18 mouse cellular contexts compared by ENCODE assay signal in the genomic region with DNA sequence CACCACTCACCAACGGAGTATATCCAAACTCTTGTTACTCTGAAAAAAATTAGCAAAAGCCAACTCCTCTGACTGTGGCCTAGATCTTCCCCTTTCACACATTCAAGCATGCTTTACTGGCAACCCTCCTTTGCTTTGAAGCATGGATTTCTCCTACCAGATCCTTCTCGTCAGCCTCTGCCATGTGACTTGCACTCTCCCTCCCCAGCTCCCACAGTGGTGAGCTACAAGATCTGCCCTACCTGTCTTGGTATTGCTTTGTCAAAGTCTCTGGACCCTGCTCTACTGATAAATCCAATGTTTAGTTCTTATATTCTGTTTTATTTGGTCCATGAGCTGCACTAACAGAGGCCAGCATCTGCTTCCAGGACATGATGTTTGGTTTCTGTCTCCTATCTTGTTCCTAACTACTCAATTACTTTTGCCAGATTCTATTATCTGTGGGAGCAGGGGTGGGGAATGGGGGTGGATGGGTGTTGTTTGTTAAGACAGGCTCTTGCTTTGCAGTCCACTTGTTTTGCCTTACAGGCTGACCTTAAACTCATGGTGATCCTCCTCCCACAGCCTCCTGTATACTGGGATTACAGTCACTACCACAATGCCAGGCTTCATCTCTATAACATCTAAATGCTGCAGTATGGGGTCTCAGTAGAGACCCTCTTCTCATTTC.
"Had no signal": no experiment of that assay in that cellular context is flagged by ENCODE, and none has a peak within 500 bp of the region (broad histone marks: within the 10 kb centered on the region; RNA-seq: fewer than 3 reads in every experiment).

No protein-coding gene starts in this region.

- H3K27ac ChIP-seq: midbrain, embryonic 12.5 days; neural tube, embryonic 13.5 days; neural tube, embryonic 15.5 days had no signal

- H3K27me3 ChIP-seq: midbrain, embryonic 12.5 days; neural tube, embryonic 13.5 days; neural tube, embryonic 15.5 days had no signal

- DNase-seq: lung, adult 18-20 months; lung, postnatal 10 days; lung, postnatal 4 days; midbrain, embryonic 14.5 days; retina, postnatal 1 day; right cerebral cortex, adult 18-20 months; right cerebral cortex, postnatal 25 days; right cerebral cortex, postnatal 4 days; spleen, adult 18-20 months; thymus, adult 18-20 months; thymus, postnatal 14 days; thymus, postnatal 36 days had no signal

- ATAC-seq: midbrain, embryonic 16.5 days had no signal

- H3K4me3 ChIP-seq: midbrain, embryonic 12.5 days; myocyte; neural tube, embryonic 13.5 days; neural tube, embryonic 15.5 days had no signal

- H3K9ac ChIP-seq: lung, embryonic 14.5 days; midbrain, embryonic 12.5 days; neural tube, embryonic 13.5 days; neural tube, embryonic 15.5 days had no signal

- H3K4me2 ChIP-seq: lung, embryonic 14.5 days; midbrain, embryonic 12.5 days; neural tube, embryonic 13.5 days; neural tube, embryonic 15.5 days had no signal

- H3K36me3 ChIP-seq: midbrain, embryonic 12.5 days; neural tube, embryonic 13.5 days; neural tube, embryonic 15.5 days had no signal

- H3K9me3 ChIP-seq: midbrain, embryonic 12.5 days; neural tube, embryonic 13.5 days; neural tube, embryonic 15.5 days had no signal

- H3K4me1 ChIP-seq: midbrain, embryonic 12.5 days; neural tube, embryonic 13.5 days; neural tube, embryonic 15.5 days had no signal
